Comparison of ENCODE assay signal across 20 mouse cellular contexts in the genomic region with DNA sequence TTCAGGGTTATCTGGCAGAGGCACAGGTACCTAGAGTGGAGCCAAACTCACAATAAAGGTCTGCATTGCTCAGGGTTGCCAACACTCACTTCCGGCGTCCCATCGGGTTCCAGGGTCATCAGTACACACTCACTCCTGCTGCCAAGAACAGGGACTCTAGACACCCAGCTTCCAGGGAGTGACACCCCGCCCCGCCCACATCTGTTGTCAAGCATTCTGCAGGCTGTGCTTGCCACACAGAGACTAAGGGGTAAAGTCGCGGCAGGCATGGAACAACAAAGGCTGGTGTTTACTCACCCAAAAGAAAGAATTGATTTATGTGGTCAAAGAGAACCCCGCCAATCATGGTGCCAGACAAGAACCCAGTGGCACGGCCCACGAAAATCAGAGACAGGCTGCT. TPM values are rescaled to one million over a fixed set of nuclear protein-coding genes. Genes with fewer than 3 reads are reported as not detected.
A peak's percentile ranks its signal among the peaks of the same experiment; 100 is the strongest.
DNase-seq lines count a peak whose midpoint lies in the region; ATAC-seq lines count a peak whose summit lies in the region.
"Had no signal": no experiment of that assay in that cellular context is flagged by ENCODE, and none has a peak within 500 bp of the region (broad histone marks: within the 10 kb centered on the region; RNA-seq: fewer than 3 reads in every experiment).

No protein-coding gene starts in this region.

- no peaks in the 10 kb centered on the region for H3K27me3 ChIP-seq in hindbrain, embryonic 13.5 days
- H3K27me3 ChIP-seq in hindbrain, embryonic 12.5 days = 0 out of 2 replicates have a peak, but pooled peaks cover 4% of the 10 kb centered on the region
- H3K27me3 ChIP-seq in liver, embryonic 12.5 days (replicated peaks) = no peaks in the 10 kb centered on the region
- H3K27me3 ChIP-seq: embryonic facial prominence, embryonic 13.5 days; forebrain, embryonic 12.5 days had no signal

- DNase-seq in embryo, embryonic 10.5 days (ENCODE audit: low spot score) = peak; percentile 5
- DNase-seq in embryo, embryonic 9.5 days (ENCODE audit: extremely low spot score) = no peak
- DNase-seq in ES-CJ7 (ENCODE audit: low read depth, low spot score) = peak; percentile 46
- no peak for DNase-seq in lung, postnatal 14 days
- DNase-seq: cerebellum, postnatal 14 days; gastrocnemius, postnatal 10 days; left cerebral cortex, postnatal 4 days; lung, adult 2 months; right cerebral cortex, adult 18-20 months; spleen, adult 18-20 months had no signal

- no peak overlapping the region for H3K27ac ChIP-seq in hindbrain, embryonic 13.5 days
- H3K27ac ChIP-seq in hindbrain, embryonic 12.5 days = no peak overlapping the region
- H3K27ac ChIP-seq in liver, embryonic 12.5 days = no peak overlapping the region
- H3K27ac ChIP-seq: embryonic facial prominence, embryonic 13.5 days; forebrain, embryonic 12.5 days; kidney, postnatal 0 days had no signal

- 0 out of 2 replicates have a peak, but pooled peaks cover 4% of the 10 kb centered on the region for H3K4me1 ChIP-seq in hindbrain, embryonic 13.5 days (replicated peaks)
- peaks cover 5% of the 10 kb centered on the region; the same call in 1 of the 2 replicates for H3K4me1 ChIP-seq in hindbrain, embryonic 12.5 days
- no peaks in the 10 kb centered on the region for H3K4me1 ChIP-seq in liver, embryonic 12.5 days
- H3K4me1 ChIP-seq: embryonic facial prominence, embryonic 13.5 days; forebrain, embryonic 12.5 days; megakaryocyte, embryonic 14.5 days had no signal

- H3K9ac ChIP-seq in hindbrain, embryonic 13.5 days = no peak overlapping the region
- no peak overlapping the region for H3K9ac ChIP-seq in hindbrain, embryonic 12.5 days
- no peak overlapping the region for H3K9ac ChIP-seq in liver, embryonic 12.5 days
- H3K9ac ChIP-seq: embryonic facial prominence, embryonic 13.5 days; forebrain, embryonic 12.5 days had no signal

- H3K4me3 ChIP-seq in hindbrain, embryonic 13.5 days = no peak overlapping the region
- no peak overlapping the region for H3K4me3 ChIP-seq in hindbrain, embryonic 12.5 days
- H3K4me3 ChIP-seq in liver, embryonic 12.5 days = no peak overlapping the region
- H3K4me3 ChIP-seq: embryonic facial prominence, embryonic 13.5 days; forebrain, embryonic 12.5 days; megakaryocyte, embryonic 14.5 days had no signal

- ATAC-seq in hindbrain, embryonic 13.5 days (ENCODE audit: low FRiP score) = no peak
- ATAC-seq in hindbrain, embryonic 12.5 days (ENCODE audit: low FRiP score) = no peak
- 0 out of 2 replicates have a peak, but pooled peaks have one; percentile 30 for ATAC-seq in liver, embryonic 12.5 days
- no peak for ATAC-seq in megakaryocyte-erythroid progenitor cell, adult 5-6 weeks (replicated peaks; ENCODE audit: low FRiP score, low TSS enrichment, poor library complexity, severe bottlenecking)

- H3K36me3 ChIP-seq in hindbrain, embryonic 13.5 days = no peaks in the 10 kb centered on the region
- H3K36me3 ChIP-seq in hindbrain, embryonic 12.5 days = no peaks in the 10 kb centered on the region
- H3K36me3 ChIP-seq in liver, embryonic 12.5 days = no peaks in the 10 kb centered on the region
- H3K36me3 ChIP-seq: embryonic facial prominence, embryonic 13.5 days; forebrain, embryonic 12.5 days had no signal

- WGBS in hindbrain, embryonic 13.5 days = 38% methylated on average over 10 of the region's 10 CpGs
- 47% methylated on average over 10 of the region's 10 CpGs for WGBS in hindbrain, embryonic 12.5 days
- WGBS in liver, embryonic 12.5 days (ENCODE audit: insufficient replicate concordance) = 66% methylated on average over 10 of the region's 10 CpGs

- 0 out of 2 replicates have a peak overlapping the region, but pooled peaks have one; percentile 15 for H3K4me2 ChIP-seq in hindbrain, embryonic 13.5 days
- no peak overlapping the region for H3K4me2 ChIP-seq in hindbrain, embryonic 12.5 days (replicated peaks)
- H3K4me2 ChIP-seq in liver, embryonic 12.5 days = no peak overlapping the region
- H3K4me2 ChIP-seq: embryonic facial prominence, embryonic 13.5 days; forebrain, embryonic 12.5 days; heart, embryonic 11.5 days had no signal

- H3K9me3 ChIP-seq in hindbrain, embryonic 13.5 days = no peaks in the 10 kb centered on the region
- no peaks in the 10 kb centered on the region for H3K9me3 ChIP-seq in hindbrain, embryonic 12.5 days (replicated peaks)
- H3K9me3 ChIP-seq in liver, embryonic 12.5 days (replicated peaks) = no peaks in the 10 kb centered on the region
- H3K9me3 ChIP-seq: embryonic facial prominence, embryonic 13.5 days; forebrain, embryonic 12.5 days; megakaryocyte, embryonic 14.5 days had no signal

RNA-seq across cellular contexts. Expression of a gene that starts 18.1 kb away (rescaled TPM):
- polyA plus RNA-seq in hindbrain, embryonic 13.5 days (2015; fragmentation: Nextera tagmentation; extraction: Ambion mirVana) = 0.14 TPM in 2 replicates
- polyA plus RNA-seq in hindbrain, embryonic 12.5 days (2016; fragmentation: Nextera tagmentation; extraction: Ambion mirVana) = 0.35 and 0.49 TPM in 2 replicates
- polyA plus RNA-seq in liver, embryonic 12.5 days (2016; fragmentation: Nextera tagmentation; extraction: Ambion mirVana) = 0.19 and 0.42 TPM in 2 replicates
- not detected in 2 replicates for total RNA-seq in megakaryocyte-erythroid progenitor cell, adult 5-6 weeks (2014; fragmentation: Nextera tagmentation)
- not detected in 2 replicates for total RNA-seq in megakaryocyte-erythroid progenitor cell, adult 5-6 weeks (2017)
- total RNA-seq: neutrophil, adult 5-6 weeks had no signal
- polyA plus RNA-seq: embryonic facial prominence, embryonic 13.5 days; forebrain, embryonic 12.5 days had no signal

RNA-seq across cellular contexts. Expression of a gene that starts 20.5 kb away (rescaled TPM):
- 0.08 TPM in 1 of 2 replicates, not detected in the other for polyA plus RNA-seq in hindbrain, embryonic 13.5 days (2015; fragmentation: Nextera tagmentation; extraction: Ambion mirVana)
- 0.10 and 0.14 TPM in 2 replicates for polyA plus RNA-seq in hindbrain, embryonic 12.5 days (2016; fragmentation: Nextera tagmentation; extraction: Ambion mirVana)
- polyA plus RNA-seq in liver, embryonic 12.5 days (2016; fragmentation: Nextera tagmentation; extraction: Ambion mirVana) = 0.05 and 0.13 TPM in 2 replicates
- not detected in 2 replicates for total RNA-seq in megakaryocyte-erythroid progenitor cell, adult 5-6 weeks (2014; fragmentation: Nextera tagmentation)
- total RNA-seq in megakaryocyte-erythroid progenitor cell, adult 5-6 weeks (2017) = not detected in 2 replicates
- polyA plus RNA-seq: forebrain, embryonic 12.5 days; heart, embryonic 11.5 days had no signal

RNA-seq across cellular contexts. Expression of a gene that starts 47.0 kb away (rescaled TPM):
- 0.10 and 0.16 TPM in 2 replicates for polyA plus RNA-seq in hindbrain, embryonic 13.5 days (2015; fragmentation: Nextera tagmentation; extraction: Ambion mirVana)
- 0.19 and 0.31 TPM in 2 replicates for polyA plus RNA-seq in hindbrain, embryonic 12.5 days (2016; fragmentation: Nextera tagmentation; extraction: Ambion mirVana)
- polyA plus RNA-seq in liver, embryonic 12.5 days (2016; fragmentation: Nextera tagmentation; extraction: Ambion mirVana) = 0.89 and 1.1 TPM in 2 replicates
- total RNA-seq in megakaryocyte-erythroid progenitor cell, adult 5-6 weeks (2014; fragmentation: Nextera tagmentation) = not detected in 2 replicates
- not detected in 2 replicates for total RNA-seq in megakaryocyte-erythroid progenitor cell, adult 5-6 weeks (2017)
- total RNA-seq: left cerebral cortex, postnatal 4 days had no signal
- polyA plus RNA-seq: forebrain, embryonic 12.5 days had no signal

Comparison
In these comparisons a context has a peak if more than half of its experiments do, and no peak if none do; other contexts are left out.
1. DNase-seq: peak in embryo, embryonic 10.5 days (single experiment) and ES-CJ7 (single experiment); none in embryo, embryonic 9.5 days (single experiment) and lung, postnatal 14 days (single experiment).